Mouse (Mus musculus) embryonic facial prominence, embryonic 11.5 days (tissue): ENCODE data around the gene Ntmt1. TPM values are rescaled to one million over a fixed set of nuclear protein-coding genes. Genes with fewer than 3 reads are reported as not detected.
A peak's percentile ranks its signal among the peaks of the same experiment; 100 is the strongest.

Experiments used
- ATAC-seq: fragments of 200-750 bp; cut with Nextera tagmentation; replicated peaks from 2 replicates; pipeline ENCODE4 v1.8.0; 2017; ENCODE audit warnings: low read depth; ENCODE audit not compliant: insufficient number of reproducible peaks, low FRiP score, low TSS enrichment
- DNase-seq: peaks from one replicate; pipeline ENCODE4 v3.0.0-alpha.2; 2015; ENCODE audit warnings: low spot score
- H3K27ac ChIP-seq: fragments of 300-500 bp; sonication (generic); replicated peaks from 2 replicates; pipeline ENCODE4 v1.5.1; 2014; ENCODE audit warnings: mild to moderate bottlenecking, low read depth, low read length, control low read depth
- H3K27me3 ChIP-seq: fragments of 300-500 bp; sonication (generic); 2 replicates; pipeline ENCODE4 v1.6.1; 2014; ENCODE audit warnings: mild to moderate bottlenecking, low read length, moderate library complexity, mixed read lengths; ENCODE audit not compliant: control insufficient read depth, insufficient read depth
- H3K36me3 ChIP-seq: fragments of 300-500 bp; sonication (generic); replicated peaks from 2 replicates; pipeline ENCODE4 v1.6.1; 2014; ENCODE audit warnings: low read depth, mild to moderate bottlenecking, low read length, moderate library complexity, mixed read lengths; ENCODE audit not compliant: control insufficient read depth, insufficient read depth
- H3K4me1 ChIP-seq: fragments of 300-500 bp; sonication (generic); 2 replicates; pipeline ENCODE4 v1.6.1; 2014; ENCODE audit warnings: low read length, mixed read lengths; ENCODE audit not compliant: control insufficient read depth, insufficient read depth
- H3K4me2 ChIP-seq: fragments of 300-500 bp; sonication (generic); 2 replicates; pipeline ENCODE4 v1.6.1; 2014; ENCODE audit warnings: low read depth, mild to moderate bottlenecking, control low read depth, low read length, moderate library complexity
- H3K4me3 ChIP-seq: fragments of 300-500 bp; sonication (generic); 2 replicates; pipeline ENCODE4 v1.5.1; 2014; ENCODE audit warnings: low read depth, low read length, control low read depth
- H3K9ac ChIP-seq: fragments of 300-500 bp; sonication (generic); replicated peaks from 2 replicates; pipeline ENCODE4 v1.6.1; 2014; ENCODE audit warnings: mild to moderate bottlenecking, control low read depth, low read length
- H3K9me3 ChIP-seq: fragments of 300-500 bp; sonication (generic); replicated peaks from 2 replicates; pipeline ENCODE4 v1.6.1; 2016; ENCODE audit warnings: mild to moderate bottlenecking, low read length, inconsistent platforms, mixed read lengths; ENCODE audit not compliant: control insufficient read depth
- WGBS: fragments of 180-500 bp; shearing (Covaris S2); extraction: QIAGEN DNeasy Blood & Tissue Kit; methylation state at CpG from one replicate; pipeline ENCODE4 v1.1.7; 2014; 5-methylcytosine and 5-hydroxymethylcytosine counted together
- polyA plus RNA-seq: library from polyadenylated mRNA; unstranded; fragments of >200 nt; fragmentation: Nextera tagmentation; extraction: Ambion mirVana; gene quantifications from 2 replicates; pipeline ENCODE4 v1.2.1, GENCODE M21; 2014

Ntmt1 gene
- polyA plus RNA-seq, 1 experiment from 2014 or later, result 98.9 TPM

GRCm38 (mm10) chr2:30829315-30829714, 21.7 kb downstream of the Ntmt1 start:
- H3K27ac ChIP-seq, result no peak overlapping the region
- H3K9ac ChIP-seq, result no peak overlapping the region
- peaks cover 9% of the 10 kb centered on the region for H3K36me3 ChIP-seq
- H3K4me2 ChIP-seq, result no peak overlapping the region
- no peaks in the 10 kb centered on the region for H3K9me3 ChIP-seq
- peaks cover 15% of the 10 kb centered on the region for H3K4me1 ChIP-seq
- 30% methylated on average over 5 of the region's 5 CpGs for WGBS
- H3K4me3 ChIP-seq, result no peak overlapping the region
- ATAC-seq, result no peak
- no peaks in the 10 kb centered on the region for H3K27me3 ChIP-seq
- DNase-seq, result no peak

- no peak within 1 kb of the TSS for H3K4me3 ChIP-seq
- peaks cover 2% of the 10 kb centered on the region for H3K36me3 ChIP-seq
- H3K9me3 ChIP-seq, result no peaks in the 10 kb centered on the region
- ATAC-seq (no peak), DNase-seq (peak; percentile 50)
- H3K4me2 ChIP-seq, result no peak within 1 kb of the TSS
- 8% methylated on average over 4 of the region's 4 CpGs for WGBS
- no peaks in the 10 kb centered on the region for H3K27me3 ChIP-seq
- H3K9ac ChIP-seq, result no peak within 1 kb of the TSS
- H3K4me1 ChIP-seq, result peaks cover 18% of the 10 kb centered on the region
- H3K27ac ChIP-seq, result 0 out of 2 replicates have a peak within 1 kb of the TSS, but pooled peaks have one; percentile 6
These were observed 22.7 kb downstream of the Ntmt1 start, which contains the start of gene Asb6 for GRCm38 (mm10) chr2:30830283-30830795. Gene Asb6, minus strand, starts transcription at chr2:30830333.

GRCm38 (mm10) chr2:30833644-30834043, 26.0 kb downstream of the Ntmt1 start:
- Histone ChIP-seq H3K27ac (peak overlapping the region; percentile 94), H3K27me3 (no peaks in the 10 kb centered on the region), H3K9me3 (no peaks in the 10 kb centered on the region), H3K4me2 (no peak overlapping the region), H3K36me3 (no peaks in the 10 kb centered on the region), H3K4me3 (no peak overlapping the region), H3K4me1 (peaks cover 15% of the 10 kb centered on the region), H3K9ac (peak overlapping the region; percentile 18)
- ATAC-seq (0 out of 2 replicates have a peak, but pooled peaks have one; percentile 16), DNase-seq (peak; percentile 90)
- WGBS, result 21% methylated on average over 5 of the region's 5 CpGs

GRCm38 (mm10) chr2:30834373-30835022, 26.9 kb downstream of the Ntmt1 start, which contains the start of gene Prrx2:
Gene Prrx2, plus strand, starts transcription at chr2:30834972.
- ATAC-seq (no peak), DNase-seq (no peak)
- Histone ChIP-seq H3K27me3 (no peaks in the 10 kb centered on the region), H3K27ac (peak within 1 kb of the TSS; percentile 94), H3K4me2 (no peak within 1 kb of the TSS), H3K36me3 (no peaks in the 10 kb centered on the region), H3K4me1 (peaks cover 15% of the 10 kb centered on the region), H3K4me3 (no peak within 1 kb of the TSS), H3K9ac (0 out of 2 replicates have a peak within 1 kb of the TSS, but pooled peaks have one; percentile 15), H3K9me3 (no peaks in the 10 kb centered on the region)
- WGBS, result 35% methylated on average over 9 of the region's 10 CpGs

GRCm38 (mm10) chr2:30836238-30836990, 28.8 kb downstream of the Ntmt1 start:
- Histone ChIP-seq H3K4me2 (no peak overlapping the region; the same call in 1 of the 2 replicates), H3K36me3 (no peaks in the 10 kb centered on the region), H3K27me3 (no peaks in the 10 kb centered on the region), H3K27ac (peak overlapping the region; percentile 85), H3K9ac (peak overlapping the region; percentile 42), H3K4me3 (no peak overlapping the region; the same call in 1 of the 2 replicates), H3K4me1 (peaks cover 15% of the 10 kb centered on the region), H3K9me3 (no peaks in the 10 kb centered on the region)
- DNase-seq, result peak; percentile 87
- peak; percentile 41; the same call in 1 of the 2 replicates for ATAC-seq
- 6% methylated on average over 21 of the region's 21 CpGs for WGBS

- 51% methylated on average over 10 of the region's 10 CpGs for WGBS
- H3K27ac ChIP-seq, result no peak overlapping the region
- ATAC-seq (no peak), DNase-seq (no peak)
- no peaks in the 10 kb centered on the region for H3K9me3 ChIP-seq
- no peaks in the 10 kb centered on the region for H3K27me3 ChIP-seq
- no peak overlapping the region for H3K9ac ChIP-seq
- no peak overlapping the region for H3K4me2 ChIP-seq
- no peaks in the 10 kb centered on the region for H3K36me3 ChIP-seq
- peaks cover 4% of the 10 kb centered on the region; the same call in 1 of the 2 replicates for H3K4me1 ChIP-seq
- no peak overlapping the region for H3K4me3 ChIP-seq
These were observed 35.0 kb downstream of the Ntmt1 start for GRCm38 (mm10) chr2:30842615-30843014.

GRCm38 (mm10) chr2:30845152-30846070, 37.8 kb downstream of the Ntmt1 start:
- WGBS, result under 1% methylated on average over 71 of the region's 80 CpGs
- DNase-seq, result peak; percentile 64

More at GRCm38 (mm10) chr2:30845152-30846070, 37.8 kb downstream of the Ntmt1 start:
- Histone ChIP-seq H3K4me3 (peak overlapping the region; percentile 80), H3K9ac (peak overlapping the region; percentile 95), H3K36me3 (no peaks in the 10 kb centered on the region), H3K4me1 (peaks cover 5% of the 10 kb centered on the region), H3K4me2 (peak overlapping the region; percentile 86), H3K27me3 (no peaks in the 10 kb centered on the region), H3K9me3 (no peaks in the 10 kb centered on the region), H3K27ac (peak overlapping the region; percentile 82)
- ATAC-seq, result peak; percentile 49; the same call in 1 of the 2 replicates
